Mouse (Mus musculus) neural tube, embryonic 13.5 days (tissue): ENCODE measurements around the gene Gmds. TPM values are rescaled to one million over a fixed set of nuclear protein-coding genes. Genes with fewer than 3 reads are reported as not detected.

Experiments
- ATAC-seq: fragments of 200-750 bp; cut with Nextera tagmentation; 2 replicates; pipeline ENCODE4 v1.8.0; 2017; ENCODE audit warnings: low read depth, mild to moderate bottlenecking, moderate TSS enrichment, moderate library complexity
- H3K27ac ChIP-seq: fragments of 300-500 bp; sonication (generic); replicated peaks from 2 replicates; pipeline ENCODE4 v1.5.1; 2015; ENCODE audit warnings: moderate library complexity, mild to moderate bottlenecking, inconsistent platforms
- H3K27me3 ChIP-seq: fragments of 300-500 bp; sonication (generic); 2 replicates; pipeline ENCODE4 v1.6.1; 2015; ENCODE audit warnings: mild to moderate bottlenecking, inconsistent platforms
- H3K36me3 ChIP-seq: fragments of 300-500 bp; sonication (generic); 2 replicates; pipeline ENCODE4 v1.6.1; 2015; ENCODE audit warnings: mild to moderate bottlenecking, inconsistent platforms
- H3K4me1 ChIP-seq: fragments of 300-500 bp; sonication (generic); replicated peaks from 2 replicates; pipeline ENCODE4 v1.6.1; 2015; ENCODE audit warnings: inconsistent platforms
- H3K4me2 ChIP-seq: fragments of 300-500 bp; sonication (generic); 2 replicates; pipeline ENCODE4 v1.6.1; 2015; ENCODE audit warnings: inconsistent platforms, mild to moderate bottlenecking, moderate library complexity
- H3K4me3 ChIP-seq: fragments of 300-500 bp; sonication (generic); 2 replicates; pipeline ENCODE4 v1.5.1; 2015; ENCODE audit warnings: mild to moderate bottlenecking, inconsistent platforms
- H3K9ac ChIP-seq: fragments of 300-500 bp; sonication (generic); 2 replicates; pipeline ENCODE4 v1.6.1; 2015; ENCODE audit warnings: moderate library complexity, mild to moderate bottlenecking, inconsistent platforms
- H3K9me3 ChIP-seq: fragments of 300-500 bp; sonication (generic); 2 replicates; pipeline ENCODE4 v1.6.1; 2016; ENCODE audit warnings: inconsistent platforms
- WGBS: fragments of 180-500 bp; shearing (Covaris S2); methylation state at CpG from one replicate; pipeline ENCODE4 v1.1.7; 2015; 5-methylcytosine and 5-hydroxymethylcytosine counted together
- polyA plus RNA-seq: library from polyadenylated mRNA; unstranded; fragments of >200 nt; fragmentation: Nextera tagmentation; extraction: Ambion mirVana; gene quantifications from 2 replicates; pipeline ENCODE4 v1.2.1, GENCODE M21; 2015

Gene Gmds
- polyA plus RNA-seq = 37.1 and 38.1 TPM in 2 replicates

DNA sequence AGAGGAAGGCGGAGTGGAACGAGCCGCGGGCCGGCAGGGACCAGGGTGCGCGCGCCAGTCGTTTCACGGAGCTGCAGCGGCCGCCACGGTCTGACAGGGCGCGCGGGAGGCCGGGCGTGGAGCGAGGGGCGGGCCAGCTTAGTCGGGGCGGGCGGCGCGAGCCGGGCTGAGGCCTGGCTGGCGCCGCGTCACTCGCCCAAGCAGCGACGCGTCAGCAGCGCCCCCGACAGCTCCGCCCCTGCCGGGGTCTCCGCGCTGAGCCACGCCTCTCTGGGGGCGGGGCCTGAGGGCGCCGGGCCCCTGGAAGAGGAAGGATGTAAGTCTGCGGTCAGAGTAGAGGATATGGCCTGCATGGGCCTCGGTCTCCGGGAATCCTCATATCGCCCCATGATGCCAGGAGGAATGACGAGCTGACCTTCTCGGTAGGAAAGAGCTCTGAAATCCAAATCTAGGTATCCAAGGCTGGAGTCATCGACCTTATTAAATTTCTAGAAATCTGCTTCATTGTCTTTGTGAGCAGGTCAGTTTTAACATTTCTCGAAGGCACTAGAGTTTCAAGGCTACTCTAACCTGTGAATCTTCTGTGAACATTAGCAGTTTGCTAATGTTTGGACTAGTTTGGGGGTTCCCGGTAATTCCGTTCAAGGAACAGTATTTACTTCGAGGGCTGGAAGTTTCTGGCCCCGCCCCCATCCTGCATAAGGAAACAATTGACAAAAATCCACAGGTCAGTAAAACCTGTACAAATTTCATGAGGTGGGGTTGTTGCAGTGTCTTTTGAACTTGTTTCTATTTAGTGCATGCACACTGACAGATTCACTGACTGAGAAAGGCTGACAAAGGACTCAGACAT is at the start of gene Gmds:
TSS of gene Gmds (minus strand) at position 228 of the 853 bp plus-strand sequence.
- Histone ChIP-seq H3K4me3 (peak within 1 kb of the TSS; percentile 61), H3K4me1 (peaks cover 12% of the 10 kb centered on the region), H3K27ac (peak within 1 kb of the TSS; percentile 66), H3K36me3 (peaks cover 2% of the 10 kb centered on the region), H3K4me2 (peak within 1 kb of the TSS; percentile 70), H3K9ac (peak within 1 kb of the TSS; percentile 87), H3K27me3 (no peaks in the 10 kb centered on the region), H3K9me3 (no peaks in the 10 kb centered on the region)
- 4% methylated on average over 51 of the region's 55 CpGs for WGBS
- peak; percentile 100 for ATAC-seq

DNA sequence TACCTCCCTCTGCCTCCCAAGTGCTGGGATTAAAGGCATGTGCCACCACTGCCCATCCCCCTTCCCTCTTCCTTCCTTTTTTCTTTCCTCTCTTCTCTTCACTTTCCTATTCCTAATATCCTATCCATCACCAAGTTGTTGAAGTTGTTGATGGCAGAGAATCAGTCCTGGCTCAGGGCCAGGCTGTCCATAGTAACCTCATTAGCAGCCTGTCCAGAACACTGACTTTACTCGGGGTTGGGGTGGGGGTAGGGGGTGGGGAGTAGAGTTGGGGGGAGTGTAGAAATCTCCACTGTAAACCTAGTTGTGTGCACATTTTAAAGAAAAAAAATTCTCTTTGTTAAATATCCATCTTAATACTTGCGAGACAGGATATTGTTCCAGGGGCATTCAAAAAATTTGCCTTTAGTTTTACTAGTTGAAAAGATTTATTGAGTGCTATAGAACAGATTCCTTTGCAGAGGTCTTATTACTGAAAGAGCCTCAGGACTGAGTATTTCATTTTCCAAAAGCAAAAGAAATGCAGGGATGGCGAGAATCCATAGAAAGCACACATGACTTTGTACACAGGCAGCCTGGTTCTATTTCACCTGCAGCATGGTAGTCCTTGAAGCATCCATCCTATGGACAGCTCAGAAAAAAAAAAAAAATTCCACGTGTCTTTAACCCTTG is 47.0 kb upstream of the Gmds start:
- H3K4me3 ChIP-seq = no peak overlapping the region
- no peak overlapping the region for H3K27ac ChIP-seq
- no peaks in the 10 kb centered on the region for H3K4me1 ChIP-seq
- H3K27me3 ChIP-seq = no peaks in the 10 kb centered on the region
- WGBS = 67% methylated on average over 4 of the region's 4 CpGs
- no peaks in the 10 kb centered on the region for H3K36me3 ChIP-seq
- no peak overlapping the region for H3K4me2 ChIP-seq
- H3K9me3 ChIP-seq = no peaks in the 10 kb centered on the region
- H3K9ac ChIP-seq = no peak overlapping the region
- no peak for ATAC-seq

DNA sequence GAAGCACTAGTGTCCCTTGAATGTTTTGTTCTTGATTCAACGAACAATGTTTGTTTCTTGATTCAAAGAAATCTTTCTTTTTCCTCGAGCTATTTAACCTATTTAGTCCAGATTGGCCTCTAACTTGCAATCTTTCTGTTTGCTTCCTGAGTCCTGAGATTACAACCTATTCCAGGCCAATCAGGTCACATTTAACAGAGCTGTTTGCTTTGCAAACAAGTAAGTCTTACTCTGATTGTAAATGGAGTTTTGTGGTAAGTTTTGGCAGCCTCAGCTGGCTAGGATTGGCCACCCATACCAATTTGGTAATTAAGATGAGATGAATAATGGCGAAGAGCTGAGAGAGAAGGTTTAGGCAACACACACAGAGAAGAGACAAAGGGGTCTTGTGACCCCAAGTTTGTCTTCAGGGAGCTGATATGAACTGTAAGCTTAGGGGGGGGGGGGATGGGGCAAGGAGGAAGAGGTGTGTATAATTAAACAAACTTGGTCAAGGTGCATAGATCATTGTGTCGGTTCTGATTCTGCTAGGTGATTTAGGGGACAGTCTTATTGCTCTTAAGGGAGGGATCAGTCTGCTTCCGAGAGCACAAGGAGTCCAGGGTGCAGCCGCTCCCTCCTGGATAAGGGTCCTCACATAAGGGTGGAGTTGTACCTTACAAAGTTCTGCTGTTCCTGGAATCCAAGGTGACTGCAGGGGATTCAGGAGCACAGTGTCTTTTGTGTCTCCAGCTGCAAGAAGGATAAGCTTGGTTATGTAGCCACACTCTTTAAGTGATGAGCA is 43.9 kb upstream of the Gmds start:
- no peaks in the 10 kb centered on the region for H3K36me3 ChIP-seq
- H3K27me3 ChIP-seq = no peaks in the 10 kb centered on the region
- H3K4me3 ChIP-seq = no peak overlapping the region
- 66% methylated on average over 6 of the region's 6 CpGs for WGBS
- no peaks in the 10 kb centered on the region for H3K9me3 ChIP-seq
- no peak for ATAC-seq
- H3K9ac ChIP-seq = no peak overlapping the region
- H3K4me2 ChIP-seq = no peak overlapping the region
- H3K27ac ChIP-seq = no peak overlapping the region
- no peaks in the 10 kb centered on the region for H3K4me1 ChIP-seq

DNA sequence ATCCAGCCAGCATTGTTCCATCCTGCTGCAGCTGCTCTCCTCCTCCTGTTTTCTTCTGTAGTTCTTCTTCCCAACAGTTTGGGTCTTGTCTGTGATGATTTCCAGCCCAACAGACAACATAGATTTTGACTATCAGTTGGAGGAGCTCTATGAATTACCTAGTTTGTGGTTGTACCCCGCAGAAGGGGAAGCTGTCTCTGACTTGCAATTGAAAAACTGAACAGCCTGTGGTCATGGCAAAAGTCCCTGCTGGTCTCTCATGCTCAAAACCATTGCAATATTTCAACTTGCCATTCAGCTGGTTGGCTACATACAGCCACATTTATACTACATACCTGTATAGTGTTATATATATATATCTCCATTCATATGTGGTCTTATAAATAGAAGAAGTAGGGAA is 40.1 kb upstream of the Gmds start:
- H3K27me3 ChIP-seq = no peaks in the 10 kb centered on the region
- H3K27ac ChIP-seq = no peak overlapping the region
- 81% methylated on average over 1 of the region's 1 CpGs for WGBS
- H3K9ac ChIP-seq = no peak overlapping the region
- H3K4me3 ChIP-seq = no peak overlapping the region
- no peaks in the 10 kb centered on the region for H3K4me1 ChIP-seq
- no peaks in the 10 kb centered on the region for H3K36me3 ChIP-seq
- H3K4me2 ChIP-seq = no peak overlapping the region
- ATAC-seq = no peak
- H3K9me3 ChIP-seq = peaks cover 10% of the 10 kb centered on the region; the same call in 1 of the 2 replicates

DNA sequence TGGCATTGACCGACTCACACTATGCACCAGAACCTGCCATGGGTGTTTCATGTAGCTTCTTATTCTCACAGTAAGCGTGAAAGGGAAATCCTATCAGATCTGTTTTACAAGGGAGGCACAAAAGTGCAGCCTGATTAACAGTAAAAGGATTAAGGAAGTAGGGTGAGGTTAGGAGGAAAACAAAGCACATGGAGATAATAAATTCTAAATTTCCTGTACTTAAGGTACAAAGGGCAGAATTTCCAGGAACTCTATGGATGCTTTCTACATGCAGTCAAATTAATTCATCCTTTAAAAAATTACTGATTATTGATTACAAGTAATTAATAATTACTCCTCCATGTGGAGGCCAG is 34.0 kb upstream of the Gmds start:
- Histone ChIP-seq H3K4me1 (no peaks in the 10 kb centered on the region), H3K4me3 (no peak overlapping the region), H3K27me3 (no peaks in the 10 kb centered on the region), H3K4me2 (no peak overlapping the region), H3K9ac (no peak overlapping the region), H3K27ac (no peak overlapping the region), H3K36me3 (no peaks in the 10 kb centered on the region), H3K9me3 (peaks cover 10% of the 10 kb centered on the region; the same call in 1 of the 2 replicates)
- ATAC-seq = no peak
- 90% methylated on average over 2 of the region's 2 CpGs for WGBS

DNA sequence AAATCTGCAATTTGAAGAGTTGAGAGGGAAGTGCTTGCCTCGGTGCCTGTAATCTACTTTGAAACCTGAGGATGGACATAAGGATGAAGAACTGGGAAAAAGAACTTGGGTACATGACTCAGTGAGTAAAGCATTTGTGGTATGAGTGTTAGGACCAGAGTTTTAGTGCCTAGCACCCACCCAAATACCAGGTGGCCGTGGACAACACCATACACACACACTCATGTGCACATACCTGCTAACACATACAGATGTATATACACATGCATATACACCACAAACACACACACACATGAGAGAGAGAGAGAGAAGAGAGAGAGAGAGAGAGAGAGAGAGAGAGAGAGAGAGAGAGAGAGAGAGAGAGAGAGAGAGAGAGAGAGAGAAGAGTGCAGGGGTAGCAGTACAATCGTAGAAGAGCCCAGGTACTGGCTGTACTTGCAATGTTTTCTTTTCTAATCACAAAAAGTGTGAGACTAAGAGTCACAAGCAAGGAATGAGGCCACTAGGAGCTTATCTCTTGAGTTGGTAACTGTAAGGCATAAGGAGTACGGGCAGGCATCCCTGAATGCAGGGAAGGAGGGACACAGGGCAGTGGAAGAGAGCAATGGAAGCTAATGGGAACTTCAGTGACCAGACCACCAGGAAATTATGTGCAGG is 33.5 kb upstream of the Gmds start:
- 80% methylated on average over 4 of the region's 4 CpGs for WGBS
- no peak for ATAC-seq
- Histone ChIP-seq H3K4me3 (no peak overlapping the region), H3K9ac (no peak overlapping the region), H3K36me3 (no peaks in the 10 kb centered on the region), H3K4me2 (no peak overlapping the region), H3K9me3 (peaks cover 10% of the 10 kb centered on the region; the same call in 1 of the 2 replicates), H3K27me3 (no peaks in the 10 kb centered on the region), H3K27ac (no peak overlapping the region), H3K4me1 (no peaks in the 10 kb centered on the region)

DNA sequence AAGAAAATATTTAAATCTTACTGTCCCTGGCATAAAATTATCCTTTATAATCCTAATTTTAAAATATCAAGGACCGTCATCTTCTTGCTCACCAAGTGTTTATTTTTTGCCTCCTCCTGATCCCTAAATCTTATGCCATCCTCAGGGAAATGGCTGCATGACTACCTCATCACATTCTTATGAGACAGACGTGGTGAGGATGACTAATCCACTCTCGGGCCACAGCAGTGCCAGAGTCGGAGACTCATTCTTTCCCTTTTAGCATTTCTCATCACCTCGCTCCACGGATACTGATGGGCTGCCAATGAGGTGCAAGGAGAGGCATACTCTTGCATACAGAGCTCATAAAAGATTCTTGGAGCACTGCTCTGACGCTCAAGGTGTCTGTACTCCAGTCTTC is 32.2 kb upstream of the Gmds start:
- no peak overlapping the region for H3K4me3 ChIP-seq
- no peaks in the 10 kb centered on the region for H3K36me3 ChIP-seq
- no peak overlapping the region for H3K4me2 ChIP-seq
- H3K9me3 ChIP-seq = peaks cover 1% of the 10 kb centered on the region; the same call in 1 of the 2 replicates
- no peak overlapping the region for H3K9ac ChIP-seq
- H3K4me1 ChIP-seq = no peaks in the 10 kb centered on the region
- 88% methylated on average over 7 of the region's 7 CpGs for WGBS
- no peaks in the 10 kb centered on the region for H3K27me3 ChIP-seq
- ATAC-seq = no peak
- H3K27ac ChIP-seq = no peak overlapping the region

DNA sequence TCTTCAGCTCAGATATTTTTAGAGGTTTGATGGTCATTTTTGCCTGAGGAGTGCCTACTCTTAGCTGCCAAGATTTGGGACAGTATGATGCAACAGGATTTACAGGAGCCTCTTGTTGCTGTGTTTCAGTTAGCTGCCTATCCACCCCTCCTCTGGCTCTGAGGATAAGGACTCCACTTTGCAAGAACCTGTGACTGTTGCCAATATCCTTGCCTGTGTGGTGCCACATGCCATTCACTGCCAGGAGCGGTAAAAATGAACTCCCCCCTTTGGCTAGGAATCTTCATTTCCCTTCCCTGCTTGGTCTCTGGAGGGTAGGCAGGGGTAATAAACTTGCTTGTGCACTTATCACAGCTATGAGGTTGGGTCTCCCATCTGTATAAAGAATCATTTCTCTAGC is 31.6 kb upstream of the Gmds start:
- Histone ChIP-seq H3K4me3 (no peak overlapping the region), H3K4me2 (no peak overlapping the region), H3K36me3 (no peaks in the 10 kb centered on the region), H3K9ac (no peak overlapping the region), H3K27ac (no peak overlapping the region), H3K4me1 (no peaks in the 10 kb centered on the region), H3K9me3 (no peaks in the 10 kb centered on the region), H3K27me3 (no peaks in the 10 kb centered on the region)
- 70% methylated on average over 1 of the region's 1 CpGs for WGBS
- no peak for ATAC-seq

DNA sequence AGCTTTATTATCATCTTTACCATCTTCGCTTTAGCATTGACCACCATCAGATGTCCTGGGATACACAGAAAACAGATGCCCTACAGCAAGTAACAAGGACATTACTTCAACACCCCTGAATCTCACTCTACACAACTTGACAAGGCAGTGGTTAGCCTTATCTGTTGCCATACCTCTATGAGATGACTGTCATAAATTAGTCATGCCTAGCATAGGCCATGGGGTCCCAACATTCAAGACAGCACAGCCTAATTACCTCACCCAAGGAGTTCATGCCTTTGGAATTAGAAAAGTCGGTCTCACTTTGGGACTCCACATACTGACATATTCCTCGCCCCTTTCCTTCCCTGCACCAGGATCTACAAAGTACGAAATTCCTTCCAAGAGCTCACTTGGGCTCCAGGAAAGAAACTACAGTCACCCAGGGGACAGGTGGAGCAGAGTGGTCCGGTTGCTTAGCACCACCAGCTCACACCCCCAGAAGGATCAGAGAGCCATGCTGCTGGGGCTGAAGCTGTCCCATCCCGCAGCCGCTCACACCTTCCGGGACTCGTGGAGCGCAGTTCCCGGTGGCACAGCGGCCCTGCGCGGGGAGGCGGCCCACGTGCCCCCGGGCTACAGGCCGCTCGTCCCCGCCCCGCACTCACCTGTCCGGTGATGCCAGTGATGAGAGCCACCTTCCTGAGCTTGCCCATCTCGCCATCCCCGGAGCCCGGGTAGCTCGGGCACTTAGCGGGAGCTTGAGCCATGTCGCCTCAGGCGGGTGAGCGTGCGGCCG is 616 bp downstream of the Gmds start:
- Histone ChIP-seq H3K27me3 (no peaks in the 10 kb centered on the region), H3K4me2 (peak overlapping the region; percentile 70), H3K4me3 (peak overlapping the region; percentile 61), H3K9ac (peak overlapping the region; percentile 87), H3K4me1 (peaks cover 12% of the 10 kb centered on the region), H3K27ac (peak overlapping the region; percentile 63), H3K36me3 (no peaks in the 10 kb centered on the region), H3K9me3 (no peaks in the 10 kb centered on the region)
- WGBS = 6% methylated on average over 32 of the region's 32 CpGs
- peak; percentile 84 for ATAC-seq

DNA sequence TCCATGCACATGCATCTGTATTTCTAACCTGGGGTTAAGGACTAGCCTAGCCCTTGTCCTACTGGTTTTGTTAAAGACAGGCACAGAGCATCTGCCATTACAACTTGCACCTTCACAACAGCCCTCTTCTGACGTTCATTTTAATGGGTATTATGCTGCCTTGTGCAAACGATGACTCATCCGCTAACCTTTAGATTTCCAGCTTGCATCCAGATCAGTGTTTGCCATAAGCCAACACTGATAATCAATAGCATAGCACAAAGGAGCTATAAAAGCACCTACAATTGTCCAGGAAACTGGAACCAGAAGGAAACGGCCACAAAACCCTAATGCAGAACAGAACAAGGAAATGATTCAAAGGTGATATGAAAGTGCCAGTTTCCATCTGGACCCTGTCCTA is 20.2 kb downstream of the Gmds start:
- Histone ChIP-seq H3K27me3 (peaks cover 12% of the 10 kb centered on the region; the same call in 1 of the 2 replicates), H3K4me1 (no peaks in the 10 kb centered on the region), H3K4me2 (no peak overlapping the region), H3K9me3 (no peaks in the 10 kb centered on the region), H3K4me3 (no peak overlapping the region), H3K36me3 (no peaks in the 10 kb centered on the region), H3K27ac (no peak overlapping the region), H3K9ac (no peak overlapping the region)
- WGBS = 86% methylated on average over 4 of the region's 4 CpGs
- no peak for ATAC-seq

DNA sequence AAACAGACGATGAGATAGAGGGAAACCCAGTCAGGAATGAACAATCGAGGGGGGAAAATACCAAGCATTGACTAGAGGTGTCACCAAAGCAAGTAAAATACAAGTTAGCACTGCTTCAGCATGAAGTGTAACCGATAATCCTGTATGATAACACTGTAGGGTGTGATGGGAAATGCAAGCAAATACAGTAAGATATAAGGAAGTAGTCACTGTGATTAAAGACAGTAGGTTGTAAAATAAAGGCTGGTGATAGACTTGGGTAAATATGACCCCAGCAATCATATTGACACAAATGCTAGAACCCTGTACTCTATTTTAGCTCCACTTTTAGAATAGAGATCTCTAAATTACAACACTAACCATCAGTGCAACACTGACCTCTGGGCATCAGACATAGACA is 21.2 kb downstream of the Gmds start:
- Histone ChIP-seq H3K36me3 (no peaks in the 10 kb centered on the region), H3K4me3 (no peak overlapping the region), H3K27me3 (peaks cover 12% of the 10 kb centered on the region; the same call in 1 of the 2 replicates), H3K4me2 (no peak overlapping the region), H3K27ac (no peak overlapping the region), H3K4me1 (no peaks in the 10 kb centered on the region), H3K9ac (no peak overlapping the region), H3K9me3 (no peaks in the 10 kb centered on the region)
- WGBS = 87% methylated on average over 3 of the region's 3 CpGs
- no peak for ATAC-seq
